Mouse (Mus musculus): ENCODE data around the gene Pdyn.
A peak's percentile ranks its signal among the peaks of the same experiment; 100 is the strongest.

DNA sequence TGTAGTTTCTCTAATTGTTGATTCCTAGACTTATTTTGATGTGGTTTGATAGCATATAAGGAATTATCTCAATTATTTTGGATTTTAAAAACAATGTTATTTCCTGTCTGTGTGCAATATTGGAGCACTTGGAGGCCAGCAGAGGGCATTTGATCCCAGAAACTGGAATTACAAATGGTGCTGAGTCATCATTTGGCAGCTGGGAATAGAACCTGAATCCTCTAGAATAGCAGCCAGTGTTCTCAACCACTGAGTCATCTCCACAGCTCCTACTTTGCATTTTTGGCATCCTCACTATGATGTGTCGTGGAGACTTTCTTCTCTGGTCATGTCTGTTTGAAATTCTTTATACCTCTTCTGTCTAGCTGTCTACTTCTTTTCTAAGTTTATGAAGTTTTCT, 30.0 kb upstream of the Pdyn start:
- TF ChIP-seq POLR2A (IDR thresholded peaks at IDR 0.05; ENCODE audit: extremely low read depth, insufficient read depth, low read length) (no peak), CTCF (IDR thresholded peaks at IDR 0.05; ENCODE audit: low read depth, low read length) (0 out of 2 replicates have a peak, but pooled peaks have one; percentile 22)

Data from liver, adult 2 months (tissue).